Mouse (Mus musculus) 416B (cell line): Measurements from ENCODE around the gene Myadml2.

Source experiments
- DNase-seq: peaks from one replicate; pipeline ENCODE4 v3.0.0; 2011; ENCODE audit warnings: low read depth

The Myadml2 gene

GRCm38 (mm10) chr11:120629911-120630310, 18.0 kb downstream of the Myadml2 start:
- peak; percentile 80 for DNase-seq

GRCm38 (mm10) chr11:120629341-120629730, 18.6 kb downstream of the Myadml2 start:
- peak; percentile 83 for DNase-seq

- no peak for DNase-seq
Measured at GRCm38 (mm10) chr11:120628601-120629340, 19.2 kb downstream of the Myadml2 start.

DNA sequence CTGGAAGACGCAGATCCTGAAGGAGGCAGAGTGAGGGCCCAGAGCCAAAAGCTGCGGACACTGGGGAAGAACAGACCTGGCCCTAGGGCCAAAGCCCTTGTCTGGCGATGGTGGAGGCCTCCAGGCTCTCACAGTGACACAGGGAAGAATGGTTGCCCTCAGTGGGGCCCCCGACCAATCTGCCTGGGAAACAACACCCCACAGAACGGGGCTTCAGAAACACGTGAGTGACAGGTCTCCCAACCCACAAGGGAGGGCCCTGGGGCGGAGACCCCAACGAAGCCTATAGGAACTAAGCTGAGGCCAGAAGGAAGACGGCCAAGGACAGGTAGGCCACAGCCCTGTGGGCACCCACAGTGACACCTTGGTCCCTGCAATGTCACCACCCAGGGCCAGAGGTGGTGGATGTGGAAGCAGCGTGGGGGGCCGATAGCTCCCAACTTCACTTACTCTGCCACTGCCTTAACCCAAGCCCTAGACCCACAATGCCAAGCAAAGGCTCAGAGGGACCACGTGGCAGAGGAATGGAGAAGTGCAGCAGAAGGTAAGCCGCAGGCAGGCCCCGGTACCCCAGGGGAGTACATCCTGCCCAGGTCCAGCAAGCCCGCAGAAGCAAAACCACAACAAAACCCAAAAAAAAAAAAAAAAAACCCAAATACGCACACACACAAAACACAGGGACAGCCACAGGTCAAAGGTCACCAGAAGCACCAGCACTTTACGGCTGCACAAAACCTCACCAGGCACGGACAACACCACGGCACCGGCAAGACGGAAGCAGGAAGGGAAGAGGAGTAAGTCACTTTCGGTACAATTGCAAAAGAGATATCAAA, 20.3 kb downstream of the Myadml2 start:
- DNase-seq = peak; percentile 94

DNA sequence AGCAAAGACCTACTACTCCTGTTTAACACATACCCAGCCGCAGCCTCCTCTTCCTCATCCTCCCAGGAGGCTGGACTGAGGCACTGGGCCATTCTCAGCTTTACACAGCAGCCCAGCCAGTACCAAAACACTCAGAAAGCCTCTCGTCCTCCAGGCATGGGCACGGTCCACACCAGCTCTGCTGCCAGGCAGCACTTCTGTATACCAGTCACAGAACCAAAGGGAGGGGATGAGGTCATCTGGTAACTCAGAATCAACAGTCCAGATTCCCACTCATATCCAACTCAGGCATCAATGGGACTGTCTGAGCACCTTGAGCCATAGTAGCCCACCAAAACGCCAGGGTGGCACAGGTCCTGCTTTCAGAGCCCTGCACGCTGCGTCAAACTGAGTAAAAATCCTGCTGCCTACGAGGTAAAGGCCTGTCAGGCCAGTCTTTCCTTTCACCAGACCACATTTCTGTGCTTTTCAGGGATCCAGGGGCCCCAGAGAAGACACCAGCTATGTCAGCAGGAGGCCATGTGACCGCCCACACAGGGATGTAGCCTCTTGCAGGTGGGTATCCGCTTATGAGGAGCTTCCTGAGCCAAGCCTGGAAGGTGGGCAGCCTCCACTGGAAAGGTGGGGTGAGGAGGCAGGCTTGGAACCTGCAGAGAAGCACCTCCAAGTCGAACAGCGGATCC, 21.0 kb downstream of the Myadml2 start:
- no peak for DNase-seq

- DNase-seq = no peak
Measured at GRCm38 (mm10) chr11:120625152-120625775, 22.7 kb downstream of the Myadml2 start, which contains the start of gene Sirt7. Gene Sirt7 (minus strand): TSS chr11:120625240.

DNA sequence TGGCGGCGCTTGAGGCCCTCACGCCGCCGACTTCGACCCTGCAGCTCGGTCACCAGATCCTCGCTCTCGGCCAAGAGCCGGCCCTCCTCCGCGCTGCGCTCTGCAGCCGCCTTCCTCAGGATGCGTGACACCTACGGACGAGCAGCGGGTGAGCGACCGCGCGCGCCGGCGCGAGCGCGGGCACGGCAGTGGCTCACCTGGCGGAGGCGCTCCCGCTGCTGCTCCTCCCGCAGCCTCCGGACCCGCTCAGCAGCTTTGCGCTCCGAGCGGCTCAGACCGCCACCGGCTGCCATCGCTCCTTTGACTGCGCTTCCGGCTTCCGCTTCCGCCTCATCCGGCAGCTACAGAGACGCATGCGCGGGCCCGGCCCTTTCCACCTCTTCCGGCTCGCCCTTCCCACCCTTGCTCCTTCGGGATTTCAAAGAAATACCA, 23.3 kb downstream of the Myadml2 start:
- DNase-seq = peak; percentile 79

DNA sequence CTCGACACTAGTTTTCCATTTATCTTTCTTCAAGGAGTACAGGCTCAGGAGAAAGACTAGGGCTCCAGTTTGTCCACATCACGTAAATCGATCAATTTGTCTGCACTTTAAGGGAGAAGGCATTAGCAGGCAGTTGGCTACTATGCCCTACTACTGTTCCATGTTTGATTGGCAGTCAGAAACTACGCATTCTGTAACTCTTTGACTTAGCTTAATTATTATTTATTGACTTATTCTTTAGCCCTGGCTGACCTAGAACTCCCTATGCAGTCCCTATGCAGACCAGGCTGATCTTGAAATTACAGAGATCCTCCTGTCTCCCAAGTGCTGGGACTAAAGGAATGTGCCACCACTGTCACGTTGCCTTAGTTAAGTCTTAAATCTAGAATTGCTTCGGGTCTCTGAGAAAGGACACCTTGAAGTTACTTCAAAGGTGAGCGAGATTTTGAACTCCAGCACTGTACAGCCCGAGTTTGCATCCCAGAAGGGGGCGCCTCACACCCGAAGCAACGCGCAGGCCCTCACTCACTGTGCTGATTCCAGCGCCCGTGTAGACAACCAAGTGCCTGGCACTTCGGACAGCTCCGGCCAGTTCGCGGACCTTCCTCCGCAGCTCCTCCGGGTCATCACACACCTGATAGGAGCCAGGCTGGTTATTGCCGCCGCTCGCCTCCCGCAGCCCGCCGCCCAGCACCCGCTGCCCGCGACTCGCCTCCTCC, 23.8 kb downstream of the Myadml2 start:
- DNase-seq = peak; percentile 82

DNA sequence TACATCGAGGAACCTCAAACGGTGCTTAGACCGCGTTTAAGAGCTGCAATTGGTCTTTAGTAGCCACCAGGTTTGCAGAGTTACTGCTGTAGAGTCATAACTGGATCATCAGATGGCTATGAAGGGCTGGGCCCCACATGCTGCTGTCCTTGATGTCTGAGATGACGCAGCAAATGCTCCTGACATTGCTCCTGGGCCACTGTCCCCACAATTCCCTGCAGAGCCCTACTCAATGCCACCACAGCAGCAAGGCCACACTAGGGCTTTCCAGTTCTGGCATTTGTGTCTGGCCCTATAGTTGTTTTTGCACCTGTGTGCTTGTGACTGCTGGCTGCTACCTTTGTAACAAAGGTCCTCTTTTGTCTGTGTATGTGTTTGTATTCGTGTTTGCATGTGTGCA, 25.2 kb downstream of the Myadml2 start:
- DNase-seq = no peak

DNA sequence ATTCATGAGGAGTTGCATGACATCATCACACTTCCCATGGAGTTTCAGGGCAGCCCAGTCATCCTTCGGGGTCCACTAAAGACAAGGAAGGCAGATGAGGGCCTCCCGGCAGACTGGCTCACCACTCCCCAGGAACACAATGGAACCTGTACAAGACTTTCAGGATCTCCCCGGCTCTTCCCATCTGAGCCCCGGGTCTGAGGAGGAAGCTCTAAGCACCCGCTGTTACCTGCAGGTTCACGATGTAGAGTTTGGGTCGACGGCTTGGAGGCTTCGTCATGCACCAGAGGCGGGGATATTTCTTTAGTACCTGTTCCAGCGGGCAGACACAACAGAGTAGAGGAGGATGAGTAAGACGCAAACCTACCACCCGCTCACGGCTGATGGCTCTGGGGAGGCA, 27.8 kb downstream of the Myadml2 start:
- DNase-seq = no peak

- DNase-seq = no peak
Measured at GRCm38 (mm10) chr11:120618619-120619535, 29.1 kb downstream of the Myadml2 start.

GRCm38 (mm10) chr11:120617519-120618112, 30.3 kb downstream of the Myadml2 start, which contains the start of gene Pcyt2:
Gene Pcyt2 (minus strand): TSS chr11:120617936.
- peak; percentile 93 for DNase-seq

GRCm38 (mm10) chr11:120616617-120617294, 31.2 kb downstream of the Myadml2 start:
- DNase-seq = no peak

DNA sequence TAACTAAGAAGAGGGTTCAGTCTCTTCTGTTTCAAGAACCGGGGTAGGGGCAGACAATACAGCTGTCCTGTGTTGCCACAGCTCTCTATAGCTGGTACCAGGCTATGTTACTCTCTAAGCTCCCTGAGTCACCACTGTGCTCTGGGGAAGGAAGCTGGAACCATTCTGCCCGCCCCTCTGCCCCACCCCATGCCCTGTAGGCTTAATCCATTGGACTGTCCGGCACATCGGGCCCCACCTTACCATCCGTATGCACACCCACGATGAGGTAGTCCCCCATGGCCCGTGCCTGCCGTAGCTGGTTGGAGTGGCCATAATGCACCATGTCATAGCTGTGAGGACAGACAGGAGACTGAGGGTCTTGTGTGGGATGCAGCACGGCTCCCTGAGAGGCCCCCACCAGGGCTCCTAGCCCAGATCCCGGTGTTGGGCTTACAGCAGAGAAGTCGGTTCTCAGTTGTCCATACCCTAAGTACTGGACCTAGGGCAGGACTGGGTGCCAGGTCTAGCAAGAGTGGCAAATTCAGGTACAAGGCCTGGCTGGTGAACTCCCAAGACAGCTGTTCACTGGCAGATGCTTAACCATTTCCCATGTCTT, 32.3 kb downstream of the Myadml2 start:
- peak; percentile 84 for DNase-seq

GRCm38 (mm10) chr11:120615167-120615566, 32.8 kb downstream of the Myadml2 start:
- no peak for DNase-seq

- no peak for DNase-seq
Measured at GRCm38 (mm10) chr11:120613976-120614375, 34.0 kb downstream of the Myadml2 start.

DNA sequence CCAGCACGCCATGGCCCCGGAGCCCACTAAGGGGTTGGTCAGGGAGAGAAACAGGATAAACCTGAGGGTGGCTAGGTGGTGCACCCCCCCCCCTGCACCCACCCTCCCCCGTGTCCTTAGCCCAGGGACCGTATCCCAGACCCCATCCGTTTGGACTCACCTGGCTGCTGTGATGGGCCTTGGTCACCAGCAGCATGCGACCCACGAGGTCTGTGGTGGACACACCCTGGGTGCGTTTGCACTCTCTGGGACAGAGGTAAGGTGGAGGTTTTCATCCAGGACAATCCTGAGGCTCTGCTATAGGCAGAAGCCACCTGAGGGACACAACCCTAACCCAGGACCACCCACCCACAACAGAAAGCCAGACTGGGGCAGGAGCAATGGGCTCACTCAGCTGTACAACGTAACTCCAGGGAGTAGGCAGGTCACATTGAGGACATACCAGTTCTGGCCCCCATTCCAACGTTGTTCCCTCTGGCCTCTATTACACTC, 34.4 kb downstream of the Myadml2 start:
- DNase-seq = no peak

GRCm38 (mm10) chr11:120612763-120613162, 35.2 kb downstream of the Myadml2 start:
- peak; percentile 72 for DNase-seq
